Mouse (Mus musculus): ENCODE measurements around the gene Ankle2. TPM values are rescaled to one million over a fixed set of nuclear protein-coding genes. Genes with fewer than 3 reads are reported as not detected.

Ankle2 gene
- polyA plus RNA-seq, 1 experiment from 2014 or later, result 21.9 TPM

DNA sequence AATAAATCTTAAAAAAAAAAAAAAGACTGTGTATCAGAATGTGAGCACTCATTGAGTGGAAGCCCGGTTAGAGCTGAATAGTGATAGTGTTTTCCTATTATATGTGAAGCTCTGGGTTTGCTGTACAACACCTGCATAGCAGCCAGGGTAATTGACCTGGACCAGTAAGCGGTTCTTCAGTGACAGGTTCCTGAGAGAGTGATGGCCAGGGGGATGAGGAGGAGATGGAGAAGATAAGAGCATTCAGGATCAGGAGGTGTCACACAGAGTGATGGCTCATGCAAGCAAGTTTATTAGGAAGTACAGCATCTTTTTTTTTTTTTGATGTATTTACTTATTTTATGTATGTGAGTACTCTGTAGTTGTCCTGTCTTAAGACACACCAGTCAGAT is 56.3 kb downstream of the Ankle2 start:
- 69% methylated on average over 2 of the region's 2 CpGs for WGBS
- H3K4me3 ChIP-seq (ENCODE audit: low read depth, low read length), result peak overlapping the region; percentile 68
- H3K27ac ChIP-seq (ENCODE audit: low read depth, low read length), result no peak overlapping the region

DNA sequence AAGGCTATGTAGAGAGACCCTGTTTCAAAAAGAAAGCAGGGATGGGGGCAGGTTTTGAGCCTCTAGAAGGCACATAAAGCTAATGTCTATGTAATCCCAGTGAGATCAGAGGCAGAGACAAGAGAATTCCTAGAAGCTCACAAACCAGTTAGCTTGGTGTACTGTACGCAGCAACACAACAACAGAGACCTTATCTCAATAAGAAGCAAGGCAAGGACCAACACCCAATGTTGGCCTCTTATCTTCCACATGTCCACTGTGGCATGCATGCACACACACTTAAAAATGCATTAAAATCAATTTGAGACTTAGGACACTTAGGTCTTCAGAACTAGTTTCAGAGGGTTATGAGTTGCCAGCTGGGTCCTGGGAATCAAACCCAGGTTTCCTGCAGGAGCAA is 60.8 kb downstream of the Ankle2 start:
- H3K27me3 ChIP-seq (replicated peaks; ENCODE audit: control insufficient read depth, insufficient read depth, low read length), result no peaks in the 10 kb centered on the region
- H3K9me3 ChIP-seq (replicated peaks; ENCODE audit: control insufficient read depth, low read length), result no peaks in the 10 kb centered on the region
- no peak overlapping the region for H3K4me3 ChIP-seq (ENCODE audit: low read depth, low read length)
- WGBS, result 96% methylated on average over 1 of the region's 1 CpGs
- H3K4me2 ChIP-seq (ENCODE audit: low read length), result no peak overlapping the region
- H3K27ac ChIP-seq (ENCODE audit: low read depth, low read length), result no peak overlapping the region
- H3K4me1 ChIP-seq (ENCODE audit: control insufficient read depth, insufficient read depth, low read length), result no peaks in the 10 kb centered on the region
- DNase-seq (ENCODE audit: low spot score) (no peak), ATAC-seq (no peak)
- no peak overlapping the region for H3K9ac ChIP-seq (ENCODE audit: low read length)
- H3K36me3 ChIP-seq (ENCODE audit: control insufficient read depth, insufficient read depth, low read length), result peaks cover 54% of the 10 kb centered on the region

More for the DNA sequence above, 56.3 kb downstream of the Ankle2 start:
- DNase-seq (ENCODE audit: low spot score) (no peak), ATAC-seq (no peak)
- Histone ChIP-seq H3K9me3 (replicated peaks; ENCODE audit: control insufficient read depth, low read length) (no peaks in the 10 kb centered on the region), H3K4me2 (ENCODE audit: low read length) (peak overlapping the region; percentile 80), H3K9ac (ENCODE audit: low read length) (no peak overlapping the region; the same call in 1 of the 2 replicates), H3K36me3 (ENCODE audit: control insufficient read depth, insufficient read depth, low read length) (peaks cover 23% of the 10 kb centered on the region), H3K27me3 (replicated peaks; ENCODE audit: control insufficient read depth, insufficient read depth, low read length) (0 out of 2 replicates have a peak, but pooled peaks cover 11% of the 10 kb centered on the region), H3K4me1 (ENCODE audit: control insufficient read depth, insufficient read depth, low read length) (peaks cover 3% of the 10 kb centered on the region; the same call in 1 of the 2 replicates)

DNA sequence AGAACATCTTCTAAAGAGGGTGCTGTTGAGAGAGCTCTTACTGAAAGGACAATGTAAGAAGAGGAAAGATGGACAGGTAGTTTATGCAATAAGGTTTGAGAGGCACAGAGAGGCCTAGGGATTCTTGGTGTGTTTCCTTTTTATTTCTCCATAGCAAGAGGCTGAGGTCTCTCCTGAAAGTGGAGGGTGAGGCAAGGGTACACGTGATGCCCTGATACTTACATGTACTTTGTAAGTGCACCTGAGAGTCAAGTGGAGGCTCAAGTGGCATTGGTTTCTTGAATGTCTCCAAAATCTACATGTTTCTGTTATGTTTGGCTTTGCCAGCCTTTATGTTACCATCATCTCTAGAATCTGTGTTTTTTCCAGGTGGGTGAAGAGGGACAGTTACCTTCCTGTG is 65.8 kb downstream of the Ankle2 start:
- ATAC-seq (no peak), DNase-seq (ENCODE audit: low spot score) (no peak)
- Histone ChIP-seq H3K27ac (ENCODE audit: low read depth, low read length) (no peak overlapping the region), H3K9ac (ENCODE audit: low read length) (no peak overlapping the region), H3K4me1 (ENCODE audit: control insufficient read depth, insufficient read depth, low read length) (no peaks in the 10 kb centered on the region), H3K4me3 (ENCODE audit: low read depth, low read length) (no peak overlapping the region), H3K9me3 (replicated peaks; ENCODE audit: control insufficient read depth, low read length) (no peaks in the 10 kb centered on the region), H3K4me2 (ENCODE audit: low read length) (no peak overlapping the region), H3K27me3 (replicated peaks; ENCODE audit: control insufficient read depth, insufficient read depth, low read length) (no peaks in the 10 kb centered on the region), H3K36me3 (ENCODE audit: control insufficient read depth, insufficient read depth, low read length) (peaks cover 72% of the 10 kb centered on the region)
- 89% methylated on average over 1 of the region's 1 CpGs for WGBS

DNA sequence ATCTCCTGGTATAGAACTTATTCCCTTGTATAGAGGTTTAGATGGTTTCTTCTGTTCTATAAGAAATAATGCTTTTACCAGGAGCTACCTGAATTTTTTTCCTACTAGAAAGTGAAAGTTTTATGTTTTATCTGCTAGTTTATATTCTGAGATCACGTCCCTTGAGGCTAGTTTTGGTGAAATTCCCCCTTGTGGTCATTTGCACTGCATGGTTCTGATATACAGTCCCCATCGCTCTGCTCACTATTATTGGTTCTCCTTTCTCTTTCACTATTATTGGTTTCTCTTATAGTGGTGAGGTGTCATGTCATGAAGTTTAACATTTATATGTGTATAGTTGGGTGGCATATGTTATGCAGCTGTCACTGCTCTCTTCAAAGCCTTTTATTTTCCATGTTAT is 69.8 kb downstream of the Ankle2 start:
- Histone ChIP-seq H3K4me1 (ENCODE audit: control insufficient read depth, insufficient read depth, low read length) (no peaks in the 10 kb centered on the region), H3K9me3 (replicated peaks; ENCODE audit: control insufficient read depth, low read length) (no peaks in the 10 kb centered on the region), H3K4me2 (ENCODE audit: low read length) (no peak overlapping the region), H3K4me3 (ENCODE audit: low read depth, low read length) (no peak overlapping the region), H3K27me3 (replicated peaks; ENCODE audit: control insufficient read depth, insufficient read depth, low read length) (no peaks in the 10 kb centered on the region), H3K27ac (ENCODE audit: low read depth, low read length) (no peak overlapping the region), H3K36me3 (ENCODE audit: control insufficient read depth, insufficient read depth, low read length) (peaks cover 77% of the 10 kb centered on the region), H3K9ac (ENCODE audit: low read length) (no peak overlapping the region)
- DNase-seq (ENCODE audit: low spot score), result no peak
- 88% methylated on average over 2 of the region's 2 CpGs for WGBS
- ATAC-seq, result no peak

Other genes starting within 250 kb of the Ankle2 start
- gene Zfp932, start 234.5 kb upstream of the Ankle2 start, polyA plus RNA-seq (2014; fragmentation: Nextera tagmentation; extraction: Ambion mirVana), result 23.5 and 24.4 TPM in 2 replicates
- gene Gm17655, start 158.5 kb upstream of the Ankle2 start, polyA plus RNA-seq (2014; fragmentation: Nextera tagmentation; extraction: Ambion mirVana), result 4.5 and 5.0 TPM in 2 replicates
- gene Gm35315, start 136.6 kb upstream of the Ankle2 start, polyA plus RNA-seq (2014; fragmentation: Nextera tagmentation; extraction: Ambion mirVana), result 0.51 and 0.57 TPM in 2 replicates
- gene Plcxd1, start 131.0 kb upstream of the Ankle2 start, polyA plus RNA-seq (2014; fragmentation: Nextera tagmentation; extraction: Ambion mirVana), result 0.69 and 1.1 TPM in 2 replicates
- 46.5 TPM in 2 replicates for gene Gtpbp6, start 122.8 kb upstream of the Ankle2 start, polyA plus RNA-seq (2014; fragmentation: Nextera tagmentation; extraction: Ambion mirVana)
- 15.1 and 16.9 TPM in 2 replicates for gene Zfp605, start 120.9 kb upstream of the Ankle2 start, polyA plus RNA-seq (2014; fragmentation: Nextera tagmentation; extraction: Ambion mirVana)
- gene Chfr, start 95.2 kb upstream of the Ankle2 start, polyA plus RNA-seq (2014; fragmentation: Nextera tagmentation; extraction: Ambion mirVana), result 82.1 and 82.9 TPM in 2 replicates
- 20.0 and 29.1 TPM in 2 replicates for gene Golga3, start 54.3 kb upstream of the Ankle2 start, polyA plus RNA-seq (2014; fragmentation: Nextera tagmentation; extraction: Ambion mirVana)
- 102 and 108 TPM in 2 replicates for gene Pgam5, start 38.9 kb downstream of the Ankle2 start, polyA plus RNA-seq (2014; fragmentation: Nextera tagmentation; extraction: Ambion mirVana)
- gene Pxmp2, start 55.2 kb downstream of the Ankle2 start, polyA plus RNA-seq (2014; fragmentation: Nextera tagmentation; extraction: Ambion mirVana), result 6.1 and 8.3 TPM in 2 replicates
- 12.2 and 15.1 TPM in 2 replicates for gene Pole, start 55.3 kb downstream of the Ankle2 start, polyA plus RNA-seq (2014; fragmentation: Nextera tagmentation; extraction: Ambion mirVana)
- gene P2rx2, start 112.2 kb downstream of the Ankle2 start, polyA plus RNA-seq (2014; fragmentation: Nextera tagmentation; extraction: Ambion mirVana), result 5.9 and 6.4 TPM in 2 replicates
- gene Lrcol1, start 113.7 kb downstream of the Ankle2 start, polyA plus RNA-seq (2014; fragmentation: Nextera tagmentation; extraction: Ambion mirVana), result not detected in 2 replicates
- 15.0 and 19.8 TPM in 2 replicates for gene Fbrsl1, start 217.5 kb downstream of the Ankle2 start, polyA plus RNA-seq (2014; fragmentation: Nextera tagmentation; extraction: Ambion mirVana)